Mouse (Mus musculus): ENCODE measurements around the gene Ttyh3. TPM values are rescaled to one million over a fixed set of nuclear protein-coding genes. Genes with fewer than 3 reads are reported as not detected.

The Ttyh3 gene
- total and polyA plus RNA-seq, 3 experiments = 5.9 to 35.7 TPM; not detected in 1

DNA sequence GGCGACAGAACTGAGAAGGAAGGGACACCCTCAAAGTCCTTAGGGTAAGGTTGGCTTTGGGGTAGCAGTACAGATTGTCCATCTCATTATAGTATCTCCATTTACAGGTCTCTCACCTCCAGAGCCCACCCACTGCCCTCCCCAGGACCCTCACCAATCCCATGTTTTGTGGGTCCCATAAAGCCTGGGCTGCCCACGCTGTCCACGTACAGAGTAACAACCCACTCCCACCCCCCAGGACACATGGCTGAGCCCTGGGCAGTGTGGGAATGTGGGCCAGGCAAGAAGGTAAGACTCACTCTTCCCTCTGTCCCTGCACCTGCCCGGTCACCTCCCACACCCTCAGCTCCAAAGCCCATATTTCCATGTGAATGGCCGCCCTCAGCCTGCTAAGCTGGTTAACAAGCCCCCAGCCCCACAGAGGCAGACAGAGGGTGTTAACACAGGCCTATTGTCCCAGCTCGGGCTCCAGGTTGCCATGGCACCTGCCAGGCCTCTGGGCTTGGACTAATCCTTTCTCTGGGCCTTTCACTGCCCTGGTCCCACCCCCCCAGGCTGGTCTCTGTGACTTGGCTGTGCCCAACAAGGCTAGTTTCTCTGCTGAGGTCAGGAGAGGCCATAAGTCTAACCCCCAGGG is 65.0 kb downstream of the Ttyh3 start:
- TF ChIP-seq UBTF (IDR thresholded peaks at IDR 0.05; ENCODE audit: borderline replicate concordance, insufficient read depth, low read depth, low read length) (no peak), ZKSCAN1 (IDR thresholded peaks at IDR 0.05; ENCODE audit: low read depth, low read length) (no peak), EP300 (IDR thresholded peaks at IDR 0.05; ENCODE audit: low read depth in 1 of 2, low read length in 2 of 2) (no peak), NELFE (IDR thresholded peaks at IDR 0.05; ENCODE audit: low read depth, low read length) (no peak), TBP (IDR thresholded peaks at IDR 0.05; ENCODE audit: low read depth, low read length) (no peak), MAFK (IDR thresholded peaks at IDR 0.05; ENCODE audit: borderline replicate concordance, low read depth, low read length) (no peak), RAD21 (IDR thresholded peaks at IDR 0.05; ENCODE audit: low read depth, low read length) (no peak), ZNF384 (IDR thresholded peaks at IDR 0.05; ENCODE audit: low read depth, low read length) (no peak), USF2 (IDR thresholded peaks at IDR 0.05; ENCODE audit: borderline replicate concordance in 1 of 2, insufficient read depth in 1 of 2, low read depth in 1 of 2, low read length in 2 of 2) (no peak), BHLHE40 (IDR thresholded peaks at IDR 0.05; ENCODE audit: borderline replicate concordance, low read depth, low read length) (no peak), MYB (IDR thresholded peaks at IDR 0.05; ENCODE audit: low read depth, low read length) (no peak), MYC (IDR thresholded peaks at IDR 0.05; ENCODE audit: low read depth, low read length) (no peak)

DNA sequence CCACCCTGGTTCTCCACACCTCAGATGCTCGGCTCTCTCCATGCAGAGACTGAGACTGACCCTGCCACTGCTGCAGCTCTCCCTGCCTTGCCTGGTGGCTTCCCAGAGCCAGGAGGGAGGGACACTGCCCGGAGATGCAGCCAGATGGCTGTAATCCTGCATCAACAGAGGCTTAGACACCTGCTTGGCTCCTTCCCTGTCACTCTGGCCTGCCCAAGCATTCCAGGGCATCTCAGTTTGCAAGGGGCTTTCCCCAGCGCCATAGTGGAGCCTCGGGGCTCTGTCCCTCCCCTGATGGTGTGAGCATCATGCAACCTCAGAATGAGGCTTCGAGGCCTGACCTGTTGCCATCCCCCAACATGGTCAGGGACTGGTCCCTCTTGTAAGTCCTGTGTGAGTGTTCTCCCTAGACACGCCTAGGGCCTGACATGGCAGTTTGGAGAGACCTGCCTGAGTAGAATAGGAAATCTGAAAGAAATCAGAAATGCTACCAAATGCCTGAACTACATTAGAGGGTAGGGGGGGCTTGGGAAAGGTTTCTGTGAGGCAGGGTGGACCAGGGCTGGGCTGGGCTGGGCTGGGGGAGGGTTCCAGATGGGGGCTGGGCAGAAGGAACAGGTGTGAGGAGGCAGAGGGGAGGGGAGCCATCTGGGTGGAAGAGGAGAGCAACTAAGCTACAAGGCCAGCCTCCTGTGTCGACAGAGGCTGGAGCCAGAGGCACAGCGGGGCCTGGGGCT is 65.7 kb downstream of the Ttyh3 start:
- Histone ChIP-seq H3K27me3 (ENCODE audit: control insufficient read depth in 1 of 2, insufficient read depth in 2 of 2, low read length in 2 of 2) (peaks cover 0 to 1% of the 10 kb centered on the region in 2 experiments; a peak in 3 of 4 replicates), H3K9ac (ENCODE audit: control insufficient read depth, low read depth, low read length, poor library complexity, severe bottlenecking) (no peak overlapping the region), H3K4me3 (ENCODE audit: control insufficient read depth in 1 of 2, insufficient read depth in 1 of 2, low read depth in 2 of 2, low read length in 2 of 2) (no peak overlapping the region), H3K27ac (ENCODE audit: control insufficient read depth, low read depth, low read length) (no peak overlapping the region), H3K79me2 (ENCODE audit: control insufficient read depth, insufficient read depth, low read length, poor library complexity) (no peaks in the 10 kb centered on the region), H3K4me1 (ENCODE audit: control insufficient read depth in 1 of 2, insufficient read depth in 2 of 2, low read length in 2 of 2) (no peaks in the 10 kb centered on the region), H3K9me3 (replicated peaks; ENCODE audit: insufficient read depth, low read length) (no peaks in the 10 kb centered on the region), H3K36me3 (ENCODE audit: control insufficient read depth in 1 of 2, insufficient read depth in 2 of 2, low read length in 2 of 2) (no peaks in the 10 kb centered on the region)
- DNase-seq (ENCODE audit: low read depth, low spot score) = no peak
- TF ChIP-seq ZKSCAN1 (IDR thresholded peaks at IDR 0.05; ENCODE audit: low read depth, low read length) (no peak), MEF2A (IDR thresholded peaks at IDR 0.05; ENCODE audit: extremely low read depth, insufficient replicate concordance, low read depth, low read length, poor library complexity, severe bottlenecking) (no peak), MAX (IDR thresholded peaks at IDR 0.05; ENCODE audit: low read length) (no peak), ELF1 (IDR thresholded peaks at IDR 0.05; ENCODE audit: low read depth, low read length) (no peak), HCFC1 (IDR thresholded peaks at IDR 0.05; ENCODE audit: low read depth, low read length) (no peak), GATA1 (IDR thresholded peaks at IDR 0.05; ENCODE audit: low read depth, low read length) (no peak), EP300 (IDR thresholded peaks at IDR 0.05; ENCODE audit: low read depth in 1 of 2, low read length in 2 of 2) (no peak), MYC (IDR thresholded peaks at IDR 0.05; ENCODE audit: low read depth, low read length) (no peak), POLR2A (IDR thresholded peaks at IDR 0.05; ENCODE audit: control insufficient read depth in 1 of 2, insufficient read depth in 1 of 2, low read depth in 1 of 2, low read length in 2 of 2, poor library complexity in 1 of 2) (no peak), MAZ (IDR thresholded peaks at IDR 0.05; ENCODE audit: low read depth, low read length) (no peak), POLR2AphosphoS5 (IDR thresholded peaks at IDR 0.05; ENCODE audit: borderline replicate concordance, low read depth, low read length) (no peak), ZNF384 (IDR thresholded peaks at IDR 0.05; ENCODE audit: low read depth, low read length) (no peak), RAD21 (IDR thresholded peaks at IDR 0.05; ENCODE audit: low read depth, low read length) (no peak), ZC3H11A (IDR thresholded peaks at IDR 0.05; ENCODE audit: low read depth, low read length) (no peak), NELFE (IDR thresholded peaks at IDR 0.05; ENCODE audit: low read depth, low read length) (no peak), SIN3A (IDR thresholded peaks at IDR 0.05; ENCODE audit: low read length) (no peak), E2F4 (IDR thresholded peaks at IDR 0.05; ENCODE audit: borderline replicate concordance, low read depth, low read length) (no peak), POLR2AphosphoS2 (IDR thresholded peaks at IDR 0.05; ENCODE audit: low read length) (no peak), UBTF (IDR thresholded peaks at IDR 0.05; ENCODE audit: borderline replicate concordance, insufficient read depth, low read depth, low read length) (no peak)

More for the DNA sequence above, 65.0 kb downstream of the Ttyh3 start:
- no peaks in the 10 kb centered on the region for H3K9me3 ChIP-seq (replicated peaks; ENCODE audit: insufficient read depth, low read length)
- no peaks in the 10 kb centered on the region; a peak in 2 of 4 replicates for H3K27me3 ChIP-seq (ENCODE audit: control insufficient read depth in 1 of 2, insufficient read depth in 2 of 2, low read length in 2 of 2)
- DNase-seq (ENCODE audit: low read depth, low spot score) = no peak
- H3K4me3 ChIP-seq (ENCODE audit: control insufficient read depth in 1 of 2, insufficient read depth in 1 of 2, low read depth in 2 of 2, low read length in 2 of 2) = no peak overlapping the region
- no peak overlapping the region for H3K27ac ChIP-seq (ENCODE audit: control insufficient read depth, low read depth, low read length)
- H3K79me2 ChIP-seq (ENCODE audit: control insufficient read depth, insufficient read depth, low read length, poor library complexity) = no peaks in the 10 kb centered on the region
- no peak overlapping the region for H3K9ac ChIP-seq (ENCODE audit: control insufficient read depth, low read depth, low read length, poor library complexity, severe bottlenecking)
- H3K36me3 ChIP-seq (ENCODE audit: control insufficient read depth in 1 of 2, insufficient read depth in 2 of 2, low read length in 2 of 2) = no peaks in the 10 kb centered on the region
- no peaks in the 10 kb centered on the region for H3K4me1 ChIP-seq (ENCODE audit: control insufficient read depth in 1 of 2, insufficient read depth in 2 of 2, low read length in 2 of 2)
